Mouse (Mus musculus) cerebellum, adult 9-10 months (tissue): ENCODE measurements around the gene C1galt1.

Experiments
- DNase-seq: peaks from one replicate; pipeline ENCODE4 v3.0.0; 2022

C1galt1 gene

DNA sequence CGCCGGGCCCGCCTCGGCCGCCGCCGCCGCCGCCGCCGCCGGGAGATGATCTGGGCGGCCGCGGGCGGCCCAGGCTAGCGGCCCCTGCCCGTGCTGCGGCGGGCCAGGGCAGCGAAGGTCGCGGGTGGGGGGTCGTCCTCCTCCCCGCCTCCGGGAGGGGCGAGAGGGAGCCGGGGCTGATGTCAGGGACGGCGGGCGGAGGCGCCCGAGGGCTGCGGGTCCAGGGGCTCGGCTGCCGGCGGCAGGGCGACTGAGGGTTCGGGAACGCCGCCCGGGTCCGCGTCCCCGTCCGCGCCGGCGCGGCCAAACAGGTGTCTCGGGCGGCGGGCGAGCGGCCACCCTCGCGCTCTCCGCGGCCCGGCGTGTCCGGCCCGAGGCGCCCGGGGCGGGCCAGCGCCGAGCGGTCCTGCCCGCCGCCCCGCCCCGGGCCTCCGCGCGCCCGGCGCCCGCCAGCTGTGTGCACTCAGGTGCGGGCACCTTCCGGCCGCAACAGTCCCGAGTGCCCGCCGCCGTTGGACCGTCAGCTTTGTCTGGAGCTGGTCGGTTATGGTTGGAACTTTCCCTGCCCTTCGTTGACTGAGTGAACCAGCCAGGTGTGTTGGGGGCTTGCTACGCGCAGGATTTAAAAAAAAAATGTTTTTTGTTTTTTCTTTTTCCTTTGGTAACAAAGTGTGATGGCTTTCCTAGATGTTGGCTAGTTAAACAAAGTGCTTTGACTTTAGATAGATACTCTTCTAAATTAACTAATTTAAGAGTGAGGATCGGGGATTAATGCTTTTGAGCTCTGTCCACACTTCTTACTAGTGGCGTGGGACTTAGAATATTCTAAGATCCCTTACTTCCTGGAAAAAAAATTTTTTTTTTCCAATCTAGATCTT lies at the start of gene C1galt1:
C1galt1 (plus strand) TSS at position 41 of the 878 bp plus-strand sequence.
- peak; percentile 34 for DNase-seq

DNA sequence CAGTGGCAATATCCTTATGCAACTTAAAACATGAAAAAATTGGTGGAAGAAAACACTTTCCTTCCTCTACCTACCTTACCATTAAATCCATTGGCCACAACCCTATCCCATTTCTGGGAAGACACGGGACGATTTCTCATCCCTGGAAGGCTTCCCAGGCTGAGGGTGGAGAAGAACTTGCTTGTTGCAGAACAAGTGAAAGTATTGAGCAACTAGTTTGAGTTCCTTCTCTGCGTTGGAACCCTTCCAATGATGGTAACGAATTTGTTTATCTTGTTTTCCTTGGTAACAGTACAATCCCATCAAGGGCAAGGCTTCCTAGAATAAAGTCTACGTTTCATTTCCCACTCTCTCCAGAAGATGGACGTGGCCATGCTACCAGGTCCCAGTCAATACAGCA lies 44.7 kb upstream of the C1galt1 start:
- no peak for DNase-seq

DNA sequence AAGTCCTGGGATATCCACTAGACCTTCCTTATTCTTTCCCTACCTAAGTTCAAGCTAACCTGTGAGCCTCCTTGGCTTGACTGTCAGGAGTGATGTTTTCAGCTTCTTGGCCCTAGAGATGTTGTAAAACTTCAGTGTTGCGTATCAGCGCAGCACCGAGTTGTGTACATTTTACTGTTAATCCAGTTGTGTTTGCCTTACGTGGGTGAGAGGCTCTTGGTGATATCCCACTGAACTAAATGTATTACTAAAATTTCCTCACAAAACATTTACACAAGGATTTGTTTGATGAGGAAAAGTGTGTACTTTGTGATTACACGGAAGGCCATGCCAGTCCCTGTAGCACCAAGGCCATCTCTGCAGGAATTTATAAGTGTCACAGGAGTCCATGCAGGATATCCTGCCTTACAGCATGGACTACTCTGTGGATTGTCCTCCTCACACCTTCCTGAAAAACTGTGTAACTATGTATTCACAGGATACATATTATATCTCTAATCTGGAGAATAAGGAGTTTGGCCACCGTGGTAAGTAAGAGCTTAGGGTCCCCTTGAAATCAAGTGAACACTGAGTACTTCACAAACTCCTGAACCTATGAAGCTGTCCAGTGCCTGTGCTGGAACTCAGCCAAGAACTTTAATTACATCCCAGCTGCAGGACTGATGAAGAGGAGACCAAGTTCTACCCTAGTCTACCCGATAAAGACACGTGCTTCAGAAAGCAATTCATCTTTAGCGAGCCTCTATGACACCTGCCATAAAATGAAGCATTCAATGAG lies 40.7 kb upstream of the C1galt1 start:
- no peak for DNase-seq

DNA sequence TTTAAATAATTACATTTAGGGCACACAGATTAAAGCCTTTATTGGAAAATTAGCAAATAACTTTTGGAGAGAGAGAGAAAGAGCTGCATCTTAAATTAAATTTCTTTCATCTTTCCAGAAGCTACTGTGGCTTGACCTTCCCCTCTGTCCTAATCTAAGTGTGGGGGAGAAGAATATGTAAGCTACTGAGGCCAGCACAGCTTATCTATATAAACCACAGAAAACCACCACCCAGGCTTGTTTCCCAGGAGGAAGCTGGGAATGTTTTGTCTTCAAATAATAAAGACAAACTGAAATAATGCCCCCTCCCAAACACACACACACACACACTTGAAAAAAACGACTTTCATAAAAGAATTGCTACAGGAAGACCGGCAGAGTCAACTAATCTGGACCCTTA lies 30.5 kb upstream of the C1galt1 start:
- DNase-seq, result no peak

DNA sequence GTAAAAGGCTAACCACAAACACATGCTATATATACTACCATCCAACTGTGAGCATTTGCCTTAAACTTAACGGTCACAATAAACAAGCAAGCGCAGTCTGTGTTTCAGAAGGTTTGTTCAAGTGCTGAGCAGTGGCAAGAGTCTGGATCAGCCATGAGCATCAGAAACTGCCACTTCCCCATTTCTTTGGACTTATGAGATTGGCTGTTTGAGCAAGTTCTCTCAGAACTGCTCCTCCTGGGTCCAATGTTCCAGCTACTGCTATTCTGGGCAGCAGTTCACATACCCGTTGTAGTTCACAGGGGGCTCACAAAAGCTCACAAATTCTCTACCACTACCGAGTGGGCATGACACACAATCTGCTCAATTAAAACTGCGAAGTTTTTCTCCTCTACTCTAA lies 28.4 kb upstream of the C1galt1 start:
- DNase-seq, result no peak

DNA sequence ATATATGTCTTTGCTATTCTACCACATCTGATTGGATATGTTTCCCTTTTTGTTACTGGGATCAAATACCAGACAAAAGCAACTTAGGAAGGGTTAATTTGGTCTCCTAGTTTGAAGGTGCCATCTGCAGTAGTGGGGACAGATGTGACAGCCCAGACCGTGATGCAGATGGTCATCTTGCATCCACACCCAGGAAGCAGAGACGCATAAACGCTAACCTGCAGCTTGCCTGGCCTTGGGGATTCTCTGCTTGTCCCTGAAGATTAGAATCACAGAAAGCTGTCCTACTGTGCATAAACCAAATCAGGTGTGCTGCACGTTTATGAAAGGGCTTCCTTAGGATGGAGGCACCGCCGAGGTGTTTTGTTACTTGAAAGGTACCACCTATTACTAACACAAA lies 22.0 kb upstream of the C1galt1 start:
- no peak for DNase-seq

DNA sequence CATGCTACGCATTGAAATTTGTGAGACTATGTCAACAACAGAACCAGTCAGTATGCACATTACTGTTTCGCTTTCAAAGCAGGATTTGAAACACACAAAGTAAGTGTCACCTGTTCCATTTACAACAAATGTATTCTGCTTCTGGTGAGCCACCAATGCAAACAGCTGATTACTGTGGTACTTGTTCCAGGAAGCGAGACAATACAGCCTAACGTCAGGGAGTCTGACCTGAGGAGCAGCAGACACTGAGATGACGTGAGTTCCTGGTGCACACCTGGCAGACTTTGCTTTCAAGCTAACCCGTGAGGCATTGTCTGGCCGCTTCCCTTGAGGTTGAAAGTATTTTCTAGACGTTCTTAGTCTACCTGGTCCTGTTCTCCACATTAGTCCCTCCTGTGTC lies 13.8 kb upstream of the C1galt1 start:
- no peak for DNase-seq

DNA sequence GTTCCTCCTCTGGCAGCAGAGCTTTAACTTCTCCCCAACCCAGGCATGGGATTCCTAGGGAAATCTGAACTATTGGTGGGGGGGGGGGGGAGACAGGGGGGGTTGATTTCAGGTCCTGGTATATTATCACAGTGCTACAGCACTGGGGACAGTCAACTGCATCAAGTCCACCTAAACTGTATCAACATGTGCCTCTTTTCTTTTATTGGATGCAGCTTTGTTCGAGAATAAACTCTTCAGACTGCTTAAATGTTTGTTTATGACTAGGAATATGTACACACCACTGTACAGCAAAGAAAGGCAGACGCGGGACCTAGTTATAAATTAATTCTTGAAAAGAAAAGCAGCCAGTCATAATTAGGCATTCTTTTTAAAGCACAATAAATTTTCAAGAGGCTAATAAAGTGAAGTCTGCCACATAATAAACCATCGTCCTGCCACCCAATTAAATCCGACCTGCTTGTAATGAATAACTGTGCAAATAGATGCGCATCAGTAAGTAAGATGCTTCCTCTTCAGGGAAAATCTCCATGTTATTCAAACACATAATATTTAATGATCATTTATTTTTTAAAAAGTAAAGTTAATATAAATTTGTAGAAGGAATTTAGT lies 12.0 kb upstream of the C1galt1 start:
- no peak for DNase-seq

DNA sequence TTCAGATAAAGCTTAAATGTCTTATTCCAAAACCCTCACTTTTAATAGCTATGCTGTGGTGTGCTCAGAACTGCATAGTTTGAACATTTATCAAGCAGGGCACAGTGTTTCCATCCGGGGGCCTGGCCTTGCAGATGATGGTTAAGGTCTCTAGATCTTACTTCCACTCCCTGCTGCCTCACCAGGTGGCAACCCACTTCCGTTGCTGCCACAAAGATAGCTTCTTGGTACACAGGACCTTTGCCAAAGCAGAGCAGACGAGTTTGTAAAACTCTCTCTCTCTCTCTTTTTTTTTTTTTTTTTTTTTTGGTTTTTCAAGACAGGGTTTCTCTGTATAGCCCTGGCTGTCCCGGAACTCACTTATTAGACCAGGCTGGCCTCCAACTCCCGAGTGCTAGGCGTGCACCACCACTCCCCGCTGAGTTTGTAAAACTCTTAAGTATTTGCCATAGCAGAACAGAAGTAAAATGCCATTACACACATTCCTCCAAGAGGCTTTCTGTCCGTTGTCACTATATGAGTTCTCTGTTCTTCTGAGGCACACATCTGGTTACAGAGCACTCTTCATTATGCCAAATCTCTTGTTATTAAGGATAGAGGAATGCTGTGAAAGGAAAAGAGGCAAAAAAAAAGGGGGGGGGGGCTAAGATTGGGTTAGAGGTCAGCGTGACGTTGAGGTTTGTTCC lies 773 bp upstream of the C1galt1 start:
- DNase-seq, result peak; percentile 45

DNA sequence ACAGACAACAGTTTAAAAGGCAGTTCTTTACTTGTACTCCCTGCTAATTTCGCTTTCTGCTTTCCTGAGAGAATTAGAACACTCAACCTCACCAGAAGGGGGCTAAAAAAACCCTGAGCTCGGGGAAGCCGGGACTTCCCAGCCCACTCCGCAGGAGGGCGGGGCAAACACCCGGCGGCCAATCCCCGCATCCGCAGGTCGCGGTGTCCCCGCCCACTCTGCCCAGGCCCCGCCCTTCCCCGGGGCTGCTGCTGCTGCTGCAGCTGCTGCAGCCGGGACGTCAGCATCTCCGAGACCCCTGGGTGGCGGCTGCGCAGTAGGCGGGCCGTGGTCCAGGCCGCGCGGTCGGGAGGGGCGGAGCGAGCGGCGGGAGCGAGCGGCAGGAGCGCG lies 235 bp upstream of the C1galt1 start:
- DNase-seq, result peak; percentile 93

DNA sequence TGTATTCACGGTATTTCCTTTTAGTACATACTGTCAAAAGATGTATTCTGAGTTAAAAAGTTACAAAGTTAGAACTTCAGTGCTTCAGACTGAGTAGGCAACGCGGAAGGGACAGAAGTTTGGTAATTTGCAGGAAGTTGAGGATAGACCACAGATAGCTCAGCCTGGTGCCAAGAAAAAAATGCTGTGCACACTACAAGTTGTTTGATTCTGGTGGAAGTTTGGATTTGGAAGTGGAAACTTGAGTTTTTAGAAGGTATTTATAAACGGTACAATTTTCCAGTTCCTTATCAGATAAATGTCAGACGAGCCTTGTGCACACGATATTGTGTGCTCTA lies 1.0 kb downstream of the C1galt1 start:
- no peak for DNase-seq

DNA sequence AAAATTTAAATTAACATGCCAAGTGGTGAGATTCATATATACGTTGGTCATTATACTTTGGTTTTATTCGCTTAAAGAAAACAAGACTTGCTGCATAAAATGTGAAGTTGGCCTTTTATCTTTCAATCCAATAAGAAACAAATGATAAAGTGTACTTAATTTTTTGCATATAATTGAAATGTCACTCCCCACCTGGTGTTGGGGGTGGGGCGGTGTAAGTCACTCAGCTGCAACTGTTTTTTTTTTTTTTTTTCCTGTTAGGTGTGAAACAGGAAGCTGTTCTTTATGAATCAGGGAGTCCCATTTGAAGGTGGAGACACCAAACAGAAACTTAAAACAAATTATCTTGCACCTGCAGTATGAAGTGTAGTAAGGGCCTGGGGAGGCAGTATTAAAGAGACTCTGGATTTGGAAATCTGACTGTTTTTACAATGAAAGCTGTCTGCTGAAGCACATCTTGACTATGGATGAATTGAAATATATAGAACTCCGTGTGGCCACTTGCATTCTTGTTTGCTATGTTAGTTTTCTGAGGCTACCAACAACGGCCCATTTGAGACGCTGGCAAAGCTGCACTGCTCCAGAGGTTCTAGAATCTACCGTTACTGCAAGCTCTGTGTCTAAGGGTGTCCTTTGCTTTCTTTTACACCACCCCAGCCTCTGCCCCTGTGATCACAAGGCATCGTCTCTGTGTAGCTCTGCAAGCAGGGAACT lies 2.2 kb downstream of the C1galt1 start:
- no peak for DNase-seq

DNA sequence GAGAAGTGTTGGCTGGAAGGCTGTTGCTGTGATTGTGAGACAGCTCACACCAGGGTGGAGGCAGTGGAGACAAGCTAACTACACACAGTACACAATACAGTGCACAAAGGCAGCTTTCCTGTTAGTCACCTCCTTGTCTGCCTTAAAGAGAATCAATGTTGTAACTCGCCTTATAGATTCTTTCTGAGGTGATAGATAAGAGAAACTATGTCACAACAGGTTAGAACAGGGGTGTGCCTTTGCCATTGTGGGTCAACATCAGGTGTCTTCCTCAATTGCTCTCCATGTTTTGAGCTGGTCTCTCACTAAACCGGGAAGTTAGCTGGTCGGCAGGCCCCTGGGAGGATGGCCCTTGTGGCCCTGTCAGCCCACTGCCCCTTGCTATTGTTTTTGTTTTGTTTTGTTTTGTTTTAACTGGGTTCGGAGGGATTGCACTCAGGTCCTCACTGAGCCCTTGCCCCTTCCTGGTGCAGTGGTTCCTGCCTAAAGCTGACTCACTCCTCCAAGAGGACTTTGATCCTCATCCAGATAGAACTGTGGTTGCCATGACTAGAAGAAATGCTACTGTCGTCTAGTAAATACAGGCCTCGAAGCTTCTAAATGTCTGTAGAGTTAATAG lies 3.4 kb downstream of the C1galt1 start:
- DNase-seq, result no peak

DNA sequence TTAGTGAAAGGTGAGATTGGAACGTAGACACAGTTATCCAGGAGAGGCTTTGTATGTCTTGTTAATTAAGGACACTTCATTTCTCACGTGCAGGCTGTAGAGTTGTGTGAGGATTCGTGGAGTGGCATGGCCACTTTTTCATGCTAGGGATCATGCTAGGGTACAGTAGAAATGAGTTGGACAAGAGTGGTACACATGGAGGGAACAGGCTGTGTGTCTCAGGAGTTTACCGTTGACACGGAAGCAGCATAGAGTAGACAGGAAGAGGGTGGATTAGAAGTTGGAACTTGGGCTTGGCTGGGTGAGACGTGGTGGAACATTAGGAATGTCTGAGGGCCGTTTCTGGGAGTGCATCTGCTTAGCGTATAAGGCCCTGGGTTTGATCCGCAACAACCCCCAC lies 4.1 kb downstream of the C1galt1 start:
- no peak for DNase-seq

DNA sequence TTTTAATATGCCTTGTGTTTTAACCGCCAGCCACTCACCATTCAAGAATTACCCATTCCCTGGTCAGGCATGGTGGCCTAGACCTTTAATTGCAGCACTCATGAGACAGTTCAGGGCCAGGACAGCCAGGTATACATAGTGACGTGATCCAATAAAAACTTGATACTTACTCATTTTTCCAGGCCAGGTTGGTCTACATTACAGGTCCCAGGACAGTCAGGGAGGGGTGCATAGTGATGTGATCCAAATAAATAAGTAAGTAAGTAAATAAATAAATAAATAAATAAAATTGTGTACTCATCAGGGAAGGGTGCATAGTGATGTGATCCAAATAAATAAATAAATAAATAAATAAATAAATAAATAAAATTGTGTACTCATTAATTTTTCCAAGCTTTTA lies 6.4 kb downstream of the C1galt1 start:
- DNase-seq, result no peak

DNA sequence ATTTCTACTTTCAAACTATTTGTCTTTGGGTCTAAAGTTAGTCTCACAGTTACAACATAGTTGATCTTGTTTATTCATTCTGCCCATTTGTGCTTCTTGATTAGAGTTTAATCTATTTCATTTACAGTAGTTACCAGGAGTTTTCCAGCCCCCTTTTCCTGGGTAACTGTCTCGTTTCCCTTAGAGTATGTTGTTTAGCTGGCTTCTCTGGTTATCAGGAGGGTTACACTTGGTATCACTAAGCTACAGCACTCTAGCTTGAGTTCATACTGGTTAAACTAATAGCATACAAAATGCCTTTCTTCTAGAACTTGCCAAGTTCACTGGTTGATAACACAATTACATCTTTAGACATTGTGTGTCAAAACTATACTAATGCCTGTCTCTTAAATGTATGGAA lies 8.3 kb downstream of the C1galt1 start:
- no peak for DNase-seq

DNA sequence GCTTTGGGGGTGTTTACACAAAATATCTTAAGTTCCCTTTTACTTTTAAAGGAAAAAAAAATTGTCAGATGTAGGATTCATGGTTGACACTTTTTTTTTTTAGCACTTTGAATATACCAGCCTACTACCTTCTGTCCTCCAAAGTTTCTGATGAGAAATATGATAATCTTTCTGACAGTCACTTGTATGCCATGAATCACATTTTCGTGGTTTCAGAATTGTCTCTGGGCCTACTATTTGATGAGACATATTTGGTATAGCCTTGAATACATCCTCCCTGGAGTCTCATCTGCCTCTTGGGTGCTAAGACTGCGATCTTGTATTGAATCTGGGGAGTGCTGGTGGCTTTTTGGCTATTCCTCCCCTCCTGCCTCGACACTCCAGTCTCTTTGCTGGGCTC lies 8.8 kb downstream of the C1galt1 start:
- no peak for DNase-seq

DNA sequence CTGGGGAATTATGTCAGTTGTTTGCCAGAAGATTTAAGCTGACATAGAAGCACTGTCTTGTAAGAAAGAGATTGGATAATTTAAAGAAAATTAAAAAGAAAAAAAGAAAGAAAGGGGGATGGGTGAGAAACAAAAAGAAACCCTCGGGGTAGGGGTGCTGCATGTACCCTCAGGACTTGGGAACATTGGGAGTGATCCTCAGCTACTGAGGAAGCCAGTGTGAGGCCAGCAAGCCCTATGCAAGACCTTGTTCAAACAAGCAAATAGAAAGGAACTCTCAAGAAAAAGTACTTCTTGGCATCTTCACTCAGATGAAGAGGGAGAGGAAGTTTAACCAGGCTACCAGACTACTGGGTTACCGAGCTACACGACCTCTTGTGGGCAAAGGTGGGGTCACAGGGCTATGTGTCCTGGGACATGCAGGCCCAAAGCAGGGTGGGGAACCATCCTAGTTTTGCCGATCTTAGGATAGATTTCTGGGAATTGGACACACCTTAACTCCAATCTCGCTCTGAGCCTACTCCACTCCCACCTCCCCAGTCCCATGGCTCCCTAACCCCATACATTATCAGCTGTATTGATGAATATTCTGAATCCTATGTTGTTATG lies 12.1 kb downstream of the C1galt1 start:
- no peak for DNase-seq

DNA sequence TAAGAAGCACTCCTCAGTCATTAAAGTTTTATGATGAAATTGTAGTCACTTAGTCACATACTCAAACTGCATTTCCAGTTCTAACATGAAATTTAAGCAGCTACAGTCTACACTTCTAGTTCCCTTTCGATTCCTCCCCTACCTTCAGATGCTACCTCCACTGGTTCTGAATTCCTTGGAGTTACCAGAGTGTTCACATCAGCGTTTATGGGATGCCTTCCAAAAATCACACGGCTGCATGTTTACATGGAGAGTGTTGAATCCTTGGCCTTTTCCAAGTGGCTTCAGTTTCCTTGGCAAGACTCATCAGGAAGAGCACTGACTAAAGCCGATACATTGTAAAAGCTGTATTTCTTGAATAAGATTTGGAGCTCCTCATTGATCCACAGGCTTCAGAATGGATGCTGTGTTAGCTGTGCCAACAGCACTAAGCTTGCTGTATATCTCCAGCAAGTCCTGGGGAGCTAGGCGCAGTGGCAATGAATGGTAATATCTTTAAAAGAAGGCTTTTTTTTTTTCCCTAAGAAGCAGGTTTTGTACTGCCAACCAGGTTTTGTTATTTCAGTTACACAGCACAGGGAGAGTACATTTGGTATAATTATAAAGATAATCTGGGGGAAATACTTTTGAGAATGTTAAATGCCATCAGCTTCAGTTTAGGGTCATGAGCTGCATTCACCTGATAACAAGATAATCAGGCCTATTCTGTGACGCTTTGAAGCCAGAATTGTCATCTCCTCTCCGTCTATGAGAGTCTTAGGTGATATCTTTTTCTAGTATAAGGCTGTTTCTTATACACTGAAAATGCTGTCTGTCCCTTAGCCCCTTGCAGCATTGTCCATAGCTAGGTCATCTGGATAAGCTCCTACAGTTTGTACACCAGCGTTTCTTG lies 13.0 kb downstream of the C1galt1 start:
- no peak for DNase-seq

DNA sequence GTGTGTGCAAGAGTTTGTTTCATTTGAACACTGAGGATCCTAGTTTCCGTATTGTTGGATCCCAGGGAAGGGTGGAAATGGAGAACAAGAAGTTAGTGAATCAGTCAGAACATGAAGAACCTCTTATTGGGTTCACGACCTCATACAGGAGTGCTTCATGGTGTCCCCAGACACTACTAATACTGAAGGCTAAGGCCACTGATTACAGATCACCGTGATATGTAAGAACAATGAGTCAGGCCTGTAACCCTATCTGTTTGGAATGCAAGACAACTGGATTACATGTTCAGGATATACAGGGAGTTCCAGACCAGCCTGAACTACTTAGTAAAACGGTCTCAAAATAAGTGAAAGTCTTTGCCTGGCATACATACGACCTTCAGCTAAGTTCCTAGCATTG lies 13.9 kb downstream of the C1galt1 start:
- DNase-seq, result no peak

DNA sequence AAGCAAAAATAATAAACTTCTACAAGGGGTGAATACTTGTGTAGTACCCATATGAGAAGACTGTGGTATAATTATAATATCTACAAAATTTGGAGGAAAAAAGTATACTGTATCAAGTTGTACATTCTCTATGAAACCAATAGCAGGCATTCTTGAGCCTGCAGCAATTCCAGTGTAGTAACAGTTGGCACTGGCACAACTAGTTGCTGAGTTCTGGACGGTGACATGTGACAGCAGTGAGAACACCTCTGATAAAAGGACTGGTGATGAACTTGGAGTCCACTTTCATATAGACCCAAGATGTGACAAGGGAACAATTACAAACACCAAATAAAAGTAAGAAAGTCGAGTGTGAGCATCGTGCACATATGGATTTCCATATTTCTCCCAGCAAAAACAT lies 14.5 kb downstream of the C1galt1 start:
- no peak for DNase-seq
